Mouse (Mus musculus) liver, postnatal 0 days (tissue): ENCODE data around the gene Kcnt1.

Experiments
- CTCF ChIP-seq: sonication (generic); IDR thresholded peaks from 2 replicates; pipeline ENCODE4 v1.5.1; 2016; ENCODE audit warnings: antibody characterized with exemption, low read depth
- EP300 ChIP-seq: IDR thresholded peaks from 2 replicates; pipeline ENCODE4 v1.6.1; 2016; ENCODE audit warnings: antibody characterized with exemption, low read depth, mild to moderate bottlenecking

GRCm38 (mm10) chr2:25923799-25924198 is 60.3 kb downstream of the Kcnt1 start:
- TF ChIP-seq CTCF (no peak), EP300 (no peak)
